Mouse (Mus musculus) liver, adult (tissue): ENCODE measurements around the gene Igsf9b.

ENCODE experiments used
- GATA4 ChIP-seq: IDR thresholded peaks from 2 replicates; pipeline ENCODE4 v1.6.1; 2014; ENCODE audit warnings: mild to moderate bottlenecking, low read length; ENCODE audit not compliant: insufficient replicate concordance

Igsf9b gene

DNA sequence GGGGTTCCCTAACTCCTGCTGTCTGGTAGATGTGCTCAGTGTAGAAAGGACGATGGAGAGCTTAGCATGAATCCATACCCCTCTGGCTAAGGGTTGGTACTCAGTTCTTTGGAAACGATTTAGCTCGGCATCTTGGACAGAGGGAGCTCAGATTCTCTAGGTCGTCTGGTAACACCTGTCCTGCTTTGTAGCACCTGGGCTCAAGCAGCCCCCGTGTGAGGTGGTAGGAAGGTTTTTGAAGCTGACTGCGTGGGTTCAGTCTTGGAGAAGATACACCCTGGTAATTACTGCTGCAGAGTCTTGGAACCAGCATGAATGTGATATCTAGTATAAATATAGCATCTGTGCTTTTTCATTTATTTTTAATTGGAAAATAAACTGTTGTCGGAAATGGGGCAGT is 54.1 kb downstream of the Igsf9b start:
- no peak for TF ChIP-seq GATA4

DNA sequence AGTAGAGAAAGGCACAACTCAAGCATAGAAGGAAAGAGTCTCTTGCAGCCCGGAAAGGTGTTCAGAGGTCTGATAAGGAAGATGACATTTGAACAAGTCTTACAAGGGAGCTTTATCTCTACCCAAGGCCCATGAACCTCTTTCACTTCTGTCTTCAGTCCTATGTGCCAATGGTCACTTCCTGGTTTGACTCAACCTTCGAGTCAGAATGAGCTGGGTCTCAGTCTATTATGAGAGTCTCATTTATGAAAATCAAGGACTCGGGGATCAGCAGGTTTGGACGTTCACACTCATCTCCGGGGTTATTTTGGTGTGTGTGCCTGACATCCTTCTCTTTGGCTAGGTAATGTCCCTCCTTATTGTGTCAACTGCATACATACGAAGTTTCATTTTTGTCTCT is 58.9 kb downstream of the Igsf9b start:
- no peak for TF ChIP-seq GATA4

DNA sequence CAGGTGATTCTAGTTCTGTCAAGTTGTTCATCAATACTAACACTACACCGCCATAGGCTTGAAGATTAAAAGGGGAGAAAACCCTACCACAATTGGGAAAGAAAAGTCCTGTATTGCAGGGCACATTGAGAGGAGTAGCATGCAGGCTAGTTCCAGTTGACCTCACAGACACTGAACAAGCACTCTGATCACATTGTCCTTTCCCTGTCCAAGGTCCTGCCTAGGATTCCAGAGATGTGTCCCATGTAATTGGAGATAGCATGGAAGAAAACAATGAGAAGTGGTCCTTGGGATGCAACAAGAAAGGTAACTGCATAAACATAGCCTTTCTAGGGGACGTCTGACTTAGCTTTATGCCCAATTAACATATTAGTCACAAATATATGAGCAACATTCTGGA is 68.2 kb downstream of the Igsf9b start:
- TF ChIP-seq GATA4: no peak

DNA sequence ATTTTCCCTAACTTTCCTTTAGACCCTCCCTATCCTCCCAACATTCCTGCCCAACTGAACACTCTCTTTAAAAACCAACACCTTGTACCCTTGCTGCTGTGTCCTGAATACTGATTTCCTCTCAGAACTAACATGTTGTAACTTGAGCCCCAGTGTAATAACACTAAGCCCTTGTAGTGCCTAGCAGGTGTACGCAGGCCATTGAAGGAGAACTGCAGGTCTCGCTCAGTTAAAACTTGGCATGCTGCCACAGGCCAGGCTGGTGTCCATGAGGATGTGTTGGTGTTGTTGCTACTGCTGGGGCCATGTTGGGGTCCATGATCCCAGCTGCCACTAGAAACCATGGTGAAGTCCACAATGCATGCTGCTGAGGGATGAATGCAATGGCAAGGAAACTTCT is 70.1 kb downstream of the Igsf9b start:
- no peak for TF ChIP-seq GATA4

DNA sequence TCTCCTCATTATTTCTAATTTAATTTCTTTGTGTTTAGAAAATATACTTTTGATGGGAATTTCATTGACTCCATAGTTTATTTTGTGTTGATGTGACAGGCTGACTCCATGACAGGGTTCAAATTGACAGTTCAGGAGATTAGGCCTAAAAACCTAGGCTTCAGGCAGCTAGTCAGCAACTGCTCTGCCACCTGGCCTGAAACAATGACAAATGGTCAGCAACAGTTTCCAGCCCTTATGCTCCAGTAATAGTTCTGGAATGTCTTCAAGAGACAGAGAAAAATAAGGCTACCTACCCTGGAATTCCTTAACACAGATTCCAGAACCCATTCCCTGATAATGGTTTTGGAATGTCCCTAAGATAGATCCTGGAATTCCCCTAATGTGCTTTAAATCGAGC is 76.7 kb downstream of the Igsf9b start:
- no peak for TF ChIP-seq GATA4

DNA sequence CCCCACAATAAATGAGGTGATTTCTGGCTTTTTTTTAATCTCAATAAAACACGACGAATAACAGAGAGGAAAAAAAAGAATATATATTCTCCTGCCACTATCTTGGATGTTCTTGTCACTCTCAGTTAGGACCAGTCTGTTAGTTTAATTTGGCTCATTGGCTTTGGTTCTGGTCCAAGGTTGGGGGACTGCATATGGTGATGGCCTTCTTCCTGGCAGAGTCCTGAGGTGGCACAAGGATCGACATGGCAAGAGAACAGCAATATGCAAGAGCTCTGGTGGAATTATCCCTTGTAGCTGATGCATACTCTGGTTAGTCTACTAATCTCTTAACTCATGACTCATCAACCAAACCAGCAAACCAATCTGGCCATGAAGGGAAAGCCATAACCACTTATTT is 87.9 kb downstream of the Igsf9b start:
- TF ChIP-seq GATA4: no peak

DNA sequence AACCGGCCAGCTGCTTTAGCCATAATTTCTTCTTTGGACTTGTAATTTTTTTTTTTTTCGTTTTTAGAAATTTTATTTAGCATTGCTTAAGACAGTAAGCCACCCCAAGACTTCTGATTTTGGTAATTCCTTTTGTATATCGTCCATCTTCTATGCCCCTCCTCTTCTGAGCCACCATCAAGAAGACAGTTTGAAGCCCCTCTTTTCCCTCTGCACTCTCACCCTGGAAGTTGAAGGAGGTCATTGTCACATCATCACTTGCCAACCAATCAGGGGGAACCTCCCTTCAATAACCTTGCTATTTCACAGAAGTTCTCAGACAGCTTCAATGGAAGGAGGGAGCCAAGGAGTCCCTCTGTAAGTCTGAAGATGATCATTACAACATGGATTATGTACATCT is 97.5 kb downstream of the Igsf9b start, which contains the start of gene Spata19:
TSS of gene Spata19 (plus strand) at position 301 of the 400 bp plus-strand sequence.
- TF ChIP-seq GATA4: no peak

DNA sequence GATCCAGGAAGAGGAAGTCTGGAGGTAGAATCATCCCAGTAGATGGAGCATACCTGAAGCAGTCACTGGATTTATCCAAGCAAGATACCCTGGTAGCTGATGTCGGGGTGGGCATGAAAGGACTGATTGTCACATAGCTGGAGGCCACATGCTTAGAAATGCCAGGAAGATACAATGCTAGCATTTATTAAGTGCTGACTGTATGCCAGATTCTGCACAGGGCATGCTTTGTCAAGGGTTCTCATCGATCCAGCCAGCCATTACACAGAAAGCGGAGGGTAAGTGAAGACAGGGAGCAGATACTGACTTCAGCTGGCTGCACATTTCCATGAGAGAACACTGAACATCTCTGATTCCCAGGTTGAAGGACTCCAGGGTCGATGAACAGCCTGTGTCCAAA is 102.2 kb downstream of the Igsf9b start:
- no peak for TF ChIP-seq GATA4
